Mouse (Mus musculus): ENCODE measurements at regions not wholly inside any gene's neighbourhood (a gene's known extent, or its start where the extent isn't known, plus 50 kb on each side); places are given as distances from the start of the nearest gene placed in this dataset.

- WGBS: 39% methylated on average over 3 of the region's 3 CpGs
- Histone ChIP-seq H3K4me3 (ENCODE audit: low read length) (no peak overlapping the region), H3K36me3 (ENCODE audit: insufficient read depth, low read length) (no peaks in the 10 kb centered on the region), H3K4me2 (ENCODE audit: low read depth, low read length) (no peak overlapping the region), H3K9ac (replicated peaks; ENCODE audit: low read length) (no peak overlapping the region), H3K9me3 (ENCODE audit: low read length) (no peaks in the 10 kb centered on the region), H3K4me1 (ENCODE audit: insufficient read depth, low read length) (no peaks in the 10 kb centered on the region), H3K27ac (no peak overlapping the region), H3K27me3 (ENCODE audit: insufficient read depth, low read length) (no peaks in the 10 kb centered on the region)
- no peak for ATAC-seq
- DNase-seq (ENCODE audit: low spot score): peak; percentile 27
- no peak for TF ChIP-seq CTCF (IDR thresholded peaks at IDR 0.05; ENCODE audit: low read depth)
Measured at GRCm38 (mm10) chr8:97564655-97565054, 1676.3 kb upstream of the Got2 start.

DNA sequence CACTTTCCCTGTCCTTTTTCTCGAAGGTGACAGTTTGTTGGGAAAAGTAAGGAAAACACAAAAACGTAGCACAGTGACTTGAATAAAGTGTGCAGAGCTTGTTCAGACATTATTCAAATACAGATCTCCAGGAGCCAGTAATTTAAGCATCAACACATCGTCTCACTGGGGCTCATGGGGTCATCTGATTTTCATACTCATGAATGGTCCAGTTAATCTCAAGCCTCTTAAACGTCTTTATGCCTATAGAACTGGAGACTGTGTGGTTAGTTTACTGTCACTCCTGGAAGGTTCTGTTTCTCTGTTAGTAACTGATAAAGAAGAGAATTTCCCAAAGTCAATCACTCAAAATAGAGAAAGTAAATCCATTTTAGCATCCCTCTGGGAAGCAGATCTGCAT is 1655.5 kb upstream of the Got2 start:
- WGBS: 43% methylated on average over 4 of the region's 4 CpGs
- TF ChIP-seq CTCF (IDR thresholded peaks at IDR 0.05; ENCODE audit: low read depth): no peak
- ATAC-seq: no peak

GRCm38 (mm10) chr8:97533066-97533643 is 1644.8 kb upstream of the Got2 start:
- no peak overlapping the region for H3K9ac ChIP-seq (replicated peaks; ENCODE audit: low read length)
- H3K9me3 ChIP-seq (ENCODE audit: low read length): no peaks in the 10 kb centered on the region
- no peak overlapping the region for H3K4me3 ChIP-seq (ENCODE audit: low read length)
- H3K36me3 ChIP-seq (ENCODE audit: insufficient read depth, low read length): no peaks in the 10 kb centered on the region
- H3K4me1 ChIP-seq (ENCODE audit: insufficient read depth, low read length): no peaks in the 10 kb centered on the region
- no peak for TF ChIP-seq CTCF (IDR thresholded peaks at IDR 0.05; ENCODE audit: low read depth)
- DNase-seq (ENCODE audit: low spot score) (no peak), ATAC-seq (no peak)
- WGBS: 35% methylated on average over 2 of the region's 2 CpGs
- H3K27me3 ChIP-seq (ENCODE audit: insufficient read depth, low read length): no peaks in the 10 kb centered on the region
- H3K27ac ChIP-seq: no peak overlapping the region
- no peak overlapping the region for H3K4me2 ChIP-seq (ENCODE audit: low read depth, low read length)

More for the DNA sequence above, 1655.5 kb upstream of the Got2 start:
- no peaks in the 10 kb centered on the region for H3K9me3 ChIP-seq (ENCODE audit: low read length)
- DNase-seq (ENCODE audit: low spot score): no peak
- H3K27ac ChIP-seq: no peak overlapping the region
- H3K27me3 ChIP-seq (ENCODE audit: insufficient read depth, low read length): no peaks in the 10 kb centered on the region
- H3K4me1 ChIP-seq (ENCODE audit: insufficient read depth, low read length): no peaks in the 10 kb centered on the region
- H3K9ac ChIP-seq (replicated peaks; ENCODE audit: low read length): no peak overlapping the region
- H3K36me3 ChIP-seq (ENCODE audit: insufficient read depth, low read length): no peaks in the 10 kb centered on the region
- no peak overlapping the region for H3K4me2 ChIP-seq (ENCODE audit: low read depth, low read length)
- no peak overlapping the region for H3K4me3 ChIP-seq (ENCODE audit: low read length)
